Mouse (Mus musculus) retina, postnatal 7 days (tissue): Measurements from ENCODE around the gene Orai1.
A peak's percentile ranks its signal among the peaks of the same experiment; 100 is the strongest.
"Not testable (repeated sequence)": the region's sequence is repeated elsewhere in the genome, so short reads cannot be mapped to it uniquely, and the experiment has no call there.

Source experiments
- DNase-seq: peaks from one replicate; pipeline ENCODE4 v3.0.0-alpha.2; 2012; ENCODE audit warnings: low read depth, low spot score

Gene Orai1

DNA sequence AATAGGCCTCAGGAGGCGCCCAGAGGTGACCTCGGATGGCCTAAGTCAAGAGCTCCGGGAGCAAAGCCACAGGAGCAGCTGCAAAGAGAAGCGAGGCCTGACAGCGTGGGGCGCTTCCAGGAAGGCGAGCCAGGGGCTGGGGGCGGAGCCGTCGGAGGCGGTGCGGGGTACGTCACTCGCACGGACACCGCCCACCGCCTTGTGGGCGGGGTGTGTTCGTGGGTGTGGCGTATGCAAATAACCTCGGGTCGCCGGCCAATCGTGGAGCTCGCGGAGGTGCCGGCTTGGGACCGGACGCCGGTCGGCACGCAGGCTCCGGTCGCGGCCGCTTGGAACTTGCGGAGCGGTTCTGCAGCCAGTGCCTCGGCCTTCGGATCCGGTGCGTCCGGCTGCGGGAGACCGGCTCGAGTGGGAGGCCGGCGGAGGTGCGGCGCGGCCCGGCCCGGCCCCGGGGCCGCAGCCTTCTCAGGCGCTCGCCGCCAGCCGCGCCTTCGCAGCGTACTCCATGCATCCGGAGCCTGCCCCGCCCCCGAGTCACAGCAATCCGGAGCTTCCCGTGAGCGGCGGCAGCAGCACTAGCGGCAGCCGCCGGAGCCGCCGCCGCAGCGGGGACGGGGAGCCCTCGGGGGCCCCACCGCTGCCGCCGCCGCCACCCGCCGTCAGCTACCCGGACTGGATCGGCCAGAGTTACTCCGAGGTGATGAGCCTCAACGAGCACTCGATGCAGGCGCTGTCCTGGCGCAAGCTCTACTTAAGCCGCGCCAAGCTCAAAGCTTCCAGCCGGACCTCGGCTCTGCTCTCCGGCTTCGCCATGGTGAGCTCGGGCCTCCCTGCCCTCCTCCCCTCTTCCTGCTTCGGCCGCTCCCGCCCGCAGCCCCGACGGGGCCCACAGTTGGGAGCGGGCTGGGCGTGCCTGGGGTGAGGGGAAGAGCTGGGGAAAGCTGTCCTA lies at the start of gene Orai1:
Gene Orai1 (plus strand): TSS at position 322 of the 949 bp plus-strand sequence.
- DNase-seq = peak; percentile 93

DNA sequence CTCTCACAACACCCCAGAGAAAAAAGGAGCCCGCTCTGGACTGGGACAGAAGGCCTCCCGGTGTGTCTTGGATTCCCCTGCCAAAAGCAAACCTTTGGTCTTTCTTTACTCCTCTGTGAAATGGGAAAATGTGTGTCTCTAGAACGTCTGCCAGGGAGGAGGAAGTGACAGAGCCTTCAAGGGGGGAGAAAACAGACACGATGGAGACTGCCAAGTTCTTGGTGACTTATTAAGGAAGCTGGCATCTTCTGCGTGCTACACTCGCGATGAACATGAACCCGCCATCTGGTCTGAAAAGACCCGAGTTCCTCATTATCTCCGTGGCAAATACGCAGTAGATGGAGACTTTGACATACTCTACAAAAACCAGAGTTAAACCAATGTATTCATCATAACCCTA lies 49.4 kb upstream of the Orai1 start:
- DNase-seq = no peak

- DNase-seq = peak; percentile 67
Observed at GRCm38 (mm10) chr5:122968322-122968721, 46.6 kb upstream of the Orai1 start.

- no peak for DNase-seq
Observed at GRCm38 (mm10) chr5:122970056-122970455, 44.8 kb upstream of the Orai1 start.

DNA sequence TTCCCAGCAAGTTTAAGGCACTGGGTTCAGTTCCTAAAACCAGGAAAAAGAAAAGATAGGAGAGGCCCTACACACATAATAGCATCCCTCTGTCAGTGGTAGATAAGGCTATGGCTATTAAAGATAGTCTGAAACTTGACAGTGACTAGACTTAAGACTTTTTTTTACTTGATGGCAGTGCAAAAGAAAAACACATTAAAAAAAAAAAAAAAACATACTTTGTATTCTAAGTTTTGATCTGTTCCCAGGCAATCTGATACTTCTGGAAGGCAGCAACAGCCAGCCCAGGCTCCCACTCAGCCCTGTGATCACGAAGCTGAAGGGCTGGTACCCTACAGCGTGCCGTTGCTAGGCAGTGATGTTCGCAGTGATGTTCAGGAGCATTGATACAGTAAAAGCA lies 43.4 kb upstream of the Orai1 start:
- DNase-seq = no peak

GRCm38 (mm10) chr5:122972116-122972515 lies 42.8 kb upstream of the Orai1 start:
- no peak for DNase-seq

DNA sequence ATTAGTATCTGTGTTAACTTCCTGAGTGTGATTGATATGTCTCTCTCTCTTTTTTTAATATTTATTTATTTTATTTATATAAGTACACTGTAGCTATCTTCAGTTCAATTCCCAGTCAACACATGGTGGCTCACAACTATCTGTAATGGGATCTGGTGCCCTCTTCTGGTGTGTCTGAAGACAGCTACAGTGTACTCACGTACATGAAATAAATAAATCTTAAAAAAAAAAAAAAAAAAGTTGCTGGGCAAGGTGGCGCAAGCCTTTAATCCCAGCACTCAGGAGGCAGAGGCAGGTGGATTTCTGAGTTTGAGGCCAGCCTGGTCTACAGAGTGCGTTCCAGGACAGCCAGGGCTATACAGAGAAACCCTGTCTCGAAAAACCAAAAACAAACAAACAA lies 40.2 kb upstream of the Orai1 start:
- DNase-seq = not testable (repeated sequence)

DNA sequence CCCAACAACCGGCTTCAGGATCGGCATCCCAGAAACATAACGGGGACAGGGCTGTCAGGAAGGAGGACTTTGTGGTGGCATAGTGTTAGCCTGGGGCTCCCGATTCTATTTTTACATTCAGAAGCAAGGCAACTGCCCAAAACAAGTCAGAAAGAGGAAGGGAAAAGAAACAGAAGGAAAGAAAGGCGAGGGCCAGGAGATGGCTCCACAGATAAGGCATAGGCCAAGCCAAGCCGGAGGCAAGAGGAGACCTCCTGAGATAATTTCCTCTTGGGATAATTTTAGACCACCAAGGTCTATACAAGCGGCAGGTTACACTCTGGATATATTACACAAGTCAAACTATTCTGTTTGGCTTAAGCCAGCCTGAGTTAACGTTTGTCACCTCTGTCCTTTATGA lies 35.9 kb upstream of the Orai1 start:
- DNase-seq = no peak

DNA sequence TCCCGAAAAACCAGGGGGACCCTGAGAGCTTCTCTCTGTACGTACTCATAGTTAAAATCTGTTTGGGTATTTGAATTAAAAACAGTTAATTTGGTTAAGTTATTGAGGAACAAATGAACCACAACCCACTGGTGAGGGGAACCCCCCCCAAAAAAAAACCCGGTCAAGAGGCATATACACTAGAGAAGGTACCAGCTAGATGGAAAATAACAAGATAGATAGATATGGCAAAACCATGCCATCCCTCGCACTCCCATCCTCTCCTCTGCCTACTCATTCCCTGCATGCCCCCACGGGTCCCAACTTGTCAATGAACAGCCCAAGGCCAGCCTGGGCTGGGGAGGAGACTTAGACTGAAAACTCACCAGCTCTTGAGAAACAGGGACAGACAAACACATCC lies 30.4 kb upstream of the Orai1 start:
- no peak for DNase-seq

- no peak for DNase-seq
Observed at GRCm38 (mm10) chr5:122985276-122985675, 29.6 kb upstream of the Orai1 start.

DNA sequence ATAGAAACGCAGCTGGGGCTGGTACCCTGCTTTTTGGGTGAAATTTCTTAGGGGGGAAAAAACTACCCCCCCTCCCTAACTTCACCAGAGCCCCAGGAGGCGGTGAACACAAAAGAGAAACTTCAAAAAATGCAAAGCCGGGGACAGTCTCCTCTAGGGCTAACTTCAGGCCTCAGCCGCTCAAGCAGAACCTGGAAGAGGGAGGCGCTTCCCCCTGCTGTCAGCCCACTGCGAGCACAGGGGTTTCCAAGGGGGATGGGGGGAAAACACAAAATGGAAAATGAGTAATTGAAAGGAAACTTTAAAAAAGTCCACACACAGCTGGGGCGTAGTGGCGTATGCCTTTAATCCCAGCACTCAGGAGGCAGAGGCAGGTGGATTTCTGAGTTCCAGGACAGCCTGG lies 28.8 kb upstream of the Orai1 start:
- no peak for DNase-seq

DNA sequence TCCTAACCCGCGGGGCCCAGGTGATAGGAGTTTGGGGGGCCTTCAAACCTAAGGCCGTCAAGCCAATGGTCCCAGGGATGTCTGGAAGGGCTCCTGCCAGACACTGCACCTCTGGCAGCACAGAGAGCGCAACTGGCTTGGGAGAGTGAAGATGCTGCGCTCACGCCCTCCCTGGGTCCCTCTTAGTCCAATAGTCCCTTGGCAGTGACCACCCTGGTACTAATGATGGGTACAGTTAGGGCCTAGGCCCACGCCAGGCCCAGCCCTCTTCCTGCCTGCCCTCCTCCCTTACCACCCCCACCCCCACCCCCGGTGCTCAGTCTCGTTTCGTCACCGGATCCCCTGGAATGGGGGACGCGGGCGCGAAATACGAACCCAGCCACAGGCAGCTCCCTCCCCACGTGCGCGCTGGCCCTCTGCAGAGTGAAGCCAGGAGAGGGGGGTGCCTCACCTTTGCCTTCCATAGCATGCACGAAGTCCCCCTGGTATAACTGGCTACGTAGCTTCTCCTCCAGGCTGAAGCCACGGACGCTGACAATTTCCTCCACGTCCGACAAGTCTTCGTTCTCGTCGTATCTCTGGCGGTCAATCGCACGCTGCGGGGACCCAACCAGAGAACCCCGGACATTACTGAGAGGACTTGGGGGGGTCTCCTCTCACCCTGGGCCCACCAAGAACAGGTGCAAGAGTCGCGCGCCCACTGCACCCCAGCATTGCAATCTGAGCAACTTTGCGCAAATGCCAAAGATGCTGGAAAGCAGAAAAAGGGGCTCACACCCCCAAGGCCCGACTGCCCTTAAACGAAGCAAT lies 27.5 kb upstream of the Orai1 start:
- no peak for DNase-seq

DNA sequence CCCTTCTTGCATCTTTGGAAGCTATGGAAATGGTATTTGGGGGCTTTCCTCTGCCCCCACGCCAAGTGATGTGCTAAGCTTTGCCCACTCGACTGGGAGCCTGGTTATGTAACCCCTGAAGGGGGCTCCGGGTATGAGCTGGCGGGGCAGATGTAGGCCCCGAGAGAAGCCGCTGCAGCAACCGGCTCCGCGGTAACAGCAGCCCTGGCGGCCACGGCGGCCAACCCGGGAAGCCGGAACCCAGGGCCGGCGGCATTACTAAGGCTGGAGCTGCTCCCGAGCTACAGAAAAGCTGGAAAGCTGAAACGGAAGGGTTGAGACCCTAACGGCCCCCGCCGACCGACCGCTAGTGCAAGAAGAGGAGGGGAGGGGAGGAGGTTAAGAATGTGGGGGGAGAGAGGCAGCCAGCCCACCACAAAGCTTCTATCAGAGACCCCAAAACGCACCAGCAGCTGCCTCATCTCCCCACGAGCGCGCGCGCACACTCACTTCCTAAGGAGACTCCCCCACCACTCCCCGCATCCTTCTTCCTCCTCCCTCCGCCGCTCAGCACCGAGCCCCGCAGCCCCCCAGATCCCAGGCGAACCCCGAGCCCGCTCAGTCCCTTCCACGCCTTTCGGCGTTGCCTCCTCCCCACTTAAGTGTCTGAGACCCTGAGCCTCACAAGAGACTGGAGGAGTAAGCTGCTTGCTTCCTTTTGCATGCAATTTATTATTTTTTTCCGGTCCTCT lies 26.7 kb upstream of the Orai1 start:
- DNase-seq = no peak

GRCm38 (mm10) chr5:122989001-122989525 lies 25.8 kb upstream of the Orai1 start:
- peak; percentile 69 for DNase-seq

GRCm38 (mm10) chr5:122989551-122990330 lies 25.1 kb upstream of the Orai1 start, which contains the start of gene Kdm2b:
Gene Kdm2b (minus strand): TSS chr5:122989823.
- no peak for DNase-seq

- DNase-seq = no peak
Observed at GRCm38 (mm10) chr5:122990411-122991160, 24.3 kb upstream of the Orai1 start.

- no peak for DNase-seq
Observed at GRCm38 (mm10) chr5:122991350-122992004, 23.4 kb upstream of the Orai1 start.

DNA sequence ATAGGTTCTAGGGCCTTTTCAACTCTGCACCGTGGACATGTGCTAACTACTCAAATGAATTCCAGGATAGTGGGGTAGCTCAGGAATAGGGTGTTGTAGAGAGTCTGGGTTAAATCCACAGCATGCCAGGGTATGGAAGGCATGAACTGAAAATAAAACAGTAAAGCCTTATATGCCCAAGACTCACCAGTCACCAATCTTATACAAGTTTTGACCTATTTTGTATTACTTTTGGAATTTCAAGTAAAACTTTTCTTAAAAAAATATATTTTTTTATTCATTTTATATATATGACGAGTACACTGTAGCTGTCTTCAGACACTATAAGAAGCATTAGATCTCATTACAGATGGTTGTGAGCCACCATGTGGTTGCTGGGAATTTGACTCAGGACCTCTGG lies 21.1 kb upstream of the Orai1 start:
- DNase-seq = no peak

DNA sequence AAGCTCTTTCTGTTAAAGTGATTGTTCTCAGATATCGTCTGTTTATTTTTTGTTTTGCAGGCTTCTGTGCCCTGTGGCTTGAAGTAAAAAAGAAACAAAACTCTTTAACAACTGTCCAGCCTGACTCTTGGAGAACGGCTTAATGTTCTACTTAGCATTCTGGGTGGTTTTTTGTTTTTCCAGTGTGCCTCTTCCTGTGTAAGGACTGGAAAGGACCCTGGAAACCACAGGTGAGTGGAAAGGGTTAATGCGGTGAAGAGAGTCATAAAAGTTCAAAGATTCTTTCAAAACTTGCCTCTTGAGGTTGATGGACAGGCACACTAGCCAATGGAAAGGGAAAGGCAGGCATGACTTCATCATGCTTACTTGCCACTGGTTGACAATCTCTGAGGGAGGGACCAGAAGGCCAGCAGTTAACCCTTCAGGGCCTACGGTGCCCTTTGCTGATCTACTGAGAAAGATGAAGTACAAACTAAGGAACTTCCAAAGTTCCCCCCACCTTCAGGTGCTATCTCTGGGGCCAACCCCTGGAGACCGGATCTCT lies 20.5 kb upstream of the Orai1 start:
- peak; percentile 76 for DNase-seq
